Mouse (Mus musculus) frontal cortex, adult 2 months (tissue): ENCODE measurements around the gene Hadha. TPM values are rescaled to one million over a fixed set of nuclear protein-coding genes. Genes with fewer than 3 reads are reported as not detected.

ENCODE experiments used
- DNase-seq, 2 experiments: peaks; one replicate each; pipeline ENCODE4 v3.0.0; 2022; ENCODE audit warnings: low spot score in 1 of 2; ENCODE audit errors: extremely low spot score in 1 of 2
- polyA plus RNA-seq: library from polyadenylated mRNA; depleted of rRNA; stranded (reverse); fragments of >200 nt; gene quantifications from 2 replicates; pipeline ENCODE4 v1.2.3, GENCODE M21; 2012

Hadha gene
- polyA plus RNA-seq, 1 experiment = 74.4 TPM

DNA sequence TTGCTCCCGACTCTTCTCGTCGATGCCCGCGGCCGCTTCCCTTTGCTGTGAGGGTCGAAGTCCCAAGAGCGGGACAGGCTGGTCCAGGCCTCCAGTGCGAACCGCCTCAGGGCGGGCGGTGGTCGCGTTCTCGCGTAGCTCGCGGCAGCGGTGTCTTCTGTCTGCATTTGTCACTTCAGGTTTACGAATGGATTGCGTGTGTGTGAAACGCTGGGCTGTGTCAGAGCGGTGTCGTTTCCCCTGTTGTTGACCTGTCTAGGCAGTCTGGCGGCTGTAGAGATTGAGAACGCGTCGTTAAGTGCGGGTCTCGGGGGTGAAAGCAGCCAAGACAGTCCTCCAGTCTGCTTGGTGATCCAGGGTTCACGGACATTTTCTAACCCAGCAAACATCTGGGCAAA lies 432 bp upstream of the Hadha start:
- DNase-seq = peak in 1 of 2 experiments; percentile 17

DNA sequence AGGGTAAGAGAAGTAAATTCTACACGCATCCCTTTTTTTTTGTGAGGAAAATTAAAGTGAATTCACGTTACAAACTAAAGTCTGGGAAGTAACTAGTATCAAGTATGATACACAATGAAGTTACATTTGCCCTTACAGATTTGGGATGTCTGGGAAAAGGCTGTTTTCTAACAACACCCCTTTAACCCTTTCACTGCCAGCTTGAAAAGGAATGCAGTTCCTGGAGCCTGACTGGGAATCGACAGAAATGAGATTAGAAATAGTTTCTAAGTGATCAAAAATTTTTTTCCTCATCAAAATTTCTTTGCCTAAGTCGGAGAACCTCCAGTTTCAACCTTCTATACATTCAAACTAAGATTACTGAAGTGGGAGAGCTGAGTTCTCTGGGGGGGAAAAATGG lies 949 bp downstream of the Hadha start:
- peak in 1 of 2 experiments; percentile 23 for DNase-seq

DNA sequence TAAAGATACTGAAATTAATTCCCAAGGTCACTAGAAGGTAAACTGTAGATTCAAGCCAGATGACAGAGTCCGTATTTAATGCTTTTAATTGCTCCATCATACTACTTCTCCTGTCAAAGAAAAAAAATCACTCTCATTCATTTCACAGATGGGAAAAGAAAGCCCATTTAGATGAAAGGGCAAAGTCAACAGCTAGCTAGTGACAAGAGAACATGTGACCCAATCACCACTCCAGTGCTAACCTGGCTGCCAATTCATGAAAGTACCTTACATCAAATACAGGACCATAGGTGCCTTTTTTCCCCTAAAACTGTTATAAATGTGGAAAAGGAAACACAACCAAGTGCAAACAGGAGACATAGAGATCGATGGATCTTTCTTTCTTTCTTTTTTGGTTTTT lies 1.7 kb downstream of the Hadha start:
- DNase-seq = no peak

DNA sequence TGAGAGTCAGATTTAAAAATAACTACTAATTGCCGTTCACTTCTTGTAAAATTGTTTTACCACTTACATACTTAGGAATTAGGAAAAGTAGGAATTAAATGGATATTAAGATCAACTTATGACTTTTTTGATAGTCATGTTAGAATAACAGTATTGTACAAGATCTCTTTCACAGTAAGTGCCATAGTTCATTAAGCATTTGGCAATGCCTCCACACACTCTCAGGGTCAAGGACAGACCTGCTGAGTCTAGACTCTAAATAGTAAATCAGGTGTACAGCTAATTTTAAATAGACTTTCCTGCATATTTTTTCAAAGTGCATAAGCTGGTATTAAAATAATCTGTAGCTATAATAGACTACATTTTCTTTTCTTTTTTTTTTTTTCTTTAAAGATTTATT lies 2.5 kb downstream of the Hadha start:
- no peak for DNase-seq

DNA sequence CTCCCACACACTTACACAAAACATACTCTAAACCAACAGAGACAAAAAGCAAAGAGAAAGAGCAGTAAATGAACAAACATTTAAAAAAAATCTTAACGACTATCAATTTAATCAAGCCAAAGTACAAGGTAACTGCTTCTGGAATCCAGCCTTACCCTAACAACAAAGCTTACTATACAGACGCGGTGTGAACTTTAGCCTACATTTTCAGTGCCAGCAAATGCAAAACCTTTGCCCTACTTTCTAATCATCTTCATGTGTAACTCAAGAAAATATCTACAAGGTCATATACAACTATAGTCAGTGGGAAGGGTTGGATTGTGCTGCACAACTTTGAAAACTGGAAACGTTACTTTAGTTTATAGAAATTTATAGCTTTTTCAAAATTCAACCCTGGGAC lies 3.0 kb downstream of the Hadha start:
- no peak for DNase-seq

DNA sequence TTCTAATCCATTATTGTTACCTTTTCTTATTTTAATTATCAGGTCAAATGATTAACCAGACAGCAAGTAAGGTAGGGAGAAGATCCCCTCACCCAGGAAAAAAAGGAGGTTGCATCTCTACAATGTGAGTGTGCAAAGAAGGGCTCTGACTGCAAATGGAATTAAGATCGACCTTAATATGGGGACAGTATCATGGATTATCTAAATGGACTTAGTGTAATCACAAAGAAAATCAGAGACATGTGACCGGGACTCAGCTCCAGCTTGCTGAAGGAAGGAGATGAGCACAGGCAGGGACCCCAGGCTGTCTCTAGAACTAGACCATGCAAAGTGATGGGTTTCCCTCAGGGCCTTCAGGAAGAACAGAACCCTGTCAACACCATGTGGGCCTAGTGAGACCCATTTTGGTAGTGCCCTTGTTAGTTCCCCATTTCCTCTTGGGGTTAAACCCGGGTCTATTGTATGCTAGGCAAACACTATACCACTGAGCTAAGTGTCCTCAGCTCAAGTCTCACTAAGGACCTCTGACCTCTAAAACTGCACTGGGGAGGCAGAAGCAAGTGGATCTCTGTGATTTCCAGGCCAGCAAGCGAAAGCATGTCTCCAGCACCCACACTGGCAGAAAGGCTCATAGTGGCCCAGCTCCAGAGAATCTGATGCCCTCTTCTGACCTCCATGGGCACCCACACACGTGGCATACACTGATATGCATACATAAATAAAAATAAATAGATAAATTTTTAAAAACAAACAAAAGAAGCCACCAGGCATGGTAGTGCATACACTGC lies 6.6 kb downstream of the Hadha start:
- DNase-seq = no peak

DNA sequence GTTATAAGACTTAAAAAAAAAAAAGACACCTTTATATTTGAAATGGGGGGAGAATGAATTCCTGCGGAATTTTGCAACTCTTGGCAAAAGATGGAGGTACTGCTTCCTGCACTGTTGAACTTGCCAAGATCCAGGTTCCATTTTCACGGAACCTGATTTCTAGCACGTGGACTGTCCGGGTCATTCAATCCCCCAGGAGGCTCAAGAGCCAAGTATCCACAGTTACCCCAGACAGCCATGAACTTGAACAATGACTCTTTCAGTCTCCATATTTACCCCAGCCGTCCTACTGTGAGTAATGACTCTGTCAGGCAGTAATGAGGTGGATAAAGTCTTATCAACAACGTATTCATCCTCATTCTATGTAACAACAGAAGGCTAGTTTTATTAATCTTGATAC lies 8.4 kb downstream of the Hadha start:
- no peak for DNase-seq

DNA sequence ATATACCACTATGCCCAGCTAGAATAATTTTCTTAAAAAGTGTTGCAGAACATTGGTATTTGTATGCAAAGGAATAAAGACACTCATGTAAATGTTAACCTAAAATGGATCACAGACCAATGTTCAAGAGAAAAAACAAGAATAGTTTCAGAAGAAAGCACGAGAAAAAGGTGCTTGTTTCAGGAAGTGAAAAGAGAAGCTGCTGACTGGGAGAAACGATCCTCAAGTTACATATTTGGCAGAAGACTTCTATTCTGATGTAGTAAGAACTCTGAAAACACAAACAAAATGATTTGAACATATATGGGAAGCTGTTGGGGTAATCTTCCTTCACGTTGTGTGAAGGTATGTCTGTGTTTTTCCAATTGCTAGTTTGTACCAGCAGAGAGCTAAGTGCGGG lies 16.8 kb downstream of the Hadha start:
- no peak for DNase-seq

DNA sequence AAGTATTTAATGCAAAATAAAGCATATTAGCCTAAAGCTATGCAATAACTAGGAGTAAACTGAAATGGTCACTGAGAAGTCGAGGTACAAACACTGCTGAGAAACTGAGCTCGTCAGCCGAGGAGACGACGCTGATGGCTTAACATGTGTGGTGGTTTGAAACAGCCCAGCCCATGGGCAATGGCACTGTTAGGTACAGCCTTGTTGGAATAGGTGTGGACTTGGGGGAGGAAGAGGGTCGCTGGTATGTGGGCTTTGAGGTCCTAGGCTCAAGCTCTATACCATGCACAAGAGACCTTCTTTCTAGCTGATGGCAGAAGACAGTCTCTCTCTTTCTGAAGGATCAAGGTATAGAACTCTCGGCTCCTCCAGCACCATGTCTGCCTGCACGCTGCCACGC lies 17.7 kb downstream of the Hadha start:
- no peak for DNase-seq

DNA sequence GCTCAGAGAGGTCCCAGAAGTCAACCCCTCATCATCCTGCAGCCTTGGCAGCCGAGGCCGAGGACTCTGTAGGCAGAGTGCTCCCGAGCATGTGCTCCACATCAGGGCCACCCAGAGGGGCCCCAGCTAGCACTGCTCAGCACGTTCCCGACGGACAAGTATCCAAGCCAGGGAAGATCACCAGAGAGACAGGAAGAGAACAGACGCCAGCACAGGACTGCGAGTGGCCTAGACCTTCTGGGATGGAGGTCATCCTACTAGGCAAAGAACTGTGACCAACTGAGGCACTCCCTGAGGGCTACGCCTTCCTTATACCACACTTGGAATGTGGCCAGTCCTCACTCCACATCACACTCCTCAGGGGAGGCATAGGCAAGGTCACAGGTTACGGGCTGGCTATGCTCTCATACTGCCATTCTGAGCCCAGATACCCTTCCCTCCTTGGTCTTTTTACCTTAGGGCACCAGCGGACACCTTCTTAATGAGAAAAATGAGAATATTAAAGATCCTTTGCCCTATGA lies 19.2 kb downstream of the Hadha start:
- DNase-seq = no peak

DNA sequence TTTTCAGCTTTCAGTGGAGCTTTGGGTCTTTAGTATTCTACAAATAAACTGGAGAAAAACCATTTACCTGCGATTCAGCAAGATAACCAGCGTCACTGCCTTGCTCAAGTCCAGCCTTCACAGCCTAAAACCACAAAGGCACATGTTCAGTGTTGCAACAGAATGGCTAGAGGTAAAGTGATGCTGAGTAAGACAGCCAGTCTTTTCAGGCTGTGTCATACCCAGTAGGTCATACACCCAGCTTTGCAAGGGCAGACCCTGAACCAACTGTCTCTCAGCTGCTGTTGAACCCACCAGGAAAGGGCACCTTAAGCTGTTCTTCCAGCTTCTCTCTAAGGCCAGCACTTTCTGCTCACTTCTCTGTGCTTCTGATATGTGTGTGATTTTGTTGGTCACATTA lies 22.8 kb downstream of the Hadha start:
- no peak for DNase-seq

DNA sequence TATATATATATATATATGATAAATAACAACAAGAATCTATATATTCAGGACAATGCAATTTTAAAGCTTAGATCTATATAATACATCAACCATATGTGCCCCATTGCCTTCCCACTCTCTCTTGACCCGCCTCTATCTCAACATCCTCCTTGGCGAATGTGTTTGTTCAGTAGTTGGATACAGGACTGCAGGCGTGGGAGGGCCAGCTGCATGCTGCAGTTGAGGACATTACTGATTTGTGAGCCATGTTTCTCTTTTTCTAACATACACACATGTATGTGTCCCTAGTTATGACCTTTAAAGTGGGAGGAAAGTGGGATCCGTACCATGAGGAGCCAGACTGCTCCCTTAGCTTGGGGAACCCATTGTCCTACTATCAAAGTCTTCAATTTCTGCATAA lies 23.7 kb downstream of the Hadha start:
- no peak for DNase-seq

DNA sequence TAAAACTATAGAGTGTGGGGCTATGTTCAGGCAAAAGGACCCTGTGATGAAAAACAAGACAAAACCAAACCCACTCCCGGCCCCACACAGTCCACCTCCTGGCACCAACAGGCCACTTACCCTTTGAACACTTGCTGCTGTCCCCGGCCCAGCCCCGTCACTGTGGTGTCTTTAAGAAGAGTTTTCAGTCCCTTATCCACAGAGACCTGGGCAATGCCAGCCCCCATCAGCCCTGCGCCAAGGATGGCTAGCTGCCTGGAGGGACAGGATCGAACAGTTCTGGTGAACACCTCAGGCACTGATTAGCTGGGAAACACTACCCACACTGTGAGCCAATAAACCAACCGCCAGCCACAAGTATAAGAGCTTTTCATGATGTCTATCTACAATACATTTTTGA lies 26.3 kb downstream of the Hadha start:
- no peak for DNase-seq

DNA sequence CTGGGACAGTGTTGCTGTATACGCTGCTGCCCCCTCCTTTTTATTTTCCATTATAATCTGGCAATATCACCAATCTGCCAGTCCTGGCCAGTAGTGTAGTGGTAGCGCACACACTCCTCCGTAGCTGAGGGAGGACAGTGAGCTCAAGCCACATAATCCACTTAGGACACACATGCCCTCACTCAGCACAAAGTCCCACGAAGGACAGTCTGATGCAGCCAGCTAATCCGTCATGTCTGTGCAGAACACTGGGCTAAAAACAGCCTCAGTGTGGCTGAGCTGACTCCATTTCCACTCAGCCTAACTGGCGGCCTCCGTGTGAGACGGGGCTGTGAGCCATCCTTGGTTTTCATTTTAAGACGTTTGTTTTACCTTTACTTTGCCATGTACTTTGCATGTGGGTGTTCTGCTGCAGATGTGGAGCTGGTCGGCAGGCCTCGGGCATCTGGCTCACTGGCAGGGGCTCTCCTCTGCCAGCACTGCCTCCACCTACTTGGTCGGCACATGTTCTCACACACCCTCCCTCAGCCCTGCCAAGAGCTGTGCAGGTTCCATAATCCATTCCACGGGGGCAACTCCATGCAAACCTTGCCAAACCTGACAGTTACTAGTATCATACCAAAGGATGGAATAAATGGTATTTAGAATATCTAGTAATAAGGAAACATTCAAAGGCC lies 26.9 kb downstream of the Hadha start:
- peak in 1 of 2 experiments; percentile 15 for DNase-seq

DNA sequence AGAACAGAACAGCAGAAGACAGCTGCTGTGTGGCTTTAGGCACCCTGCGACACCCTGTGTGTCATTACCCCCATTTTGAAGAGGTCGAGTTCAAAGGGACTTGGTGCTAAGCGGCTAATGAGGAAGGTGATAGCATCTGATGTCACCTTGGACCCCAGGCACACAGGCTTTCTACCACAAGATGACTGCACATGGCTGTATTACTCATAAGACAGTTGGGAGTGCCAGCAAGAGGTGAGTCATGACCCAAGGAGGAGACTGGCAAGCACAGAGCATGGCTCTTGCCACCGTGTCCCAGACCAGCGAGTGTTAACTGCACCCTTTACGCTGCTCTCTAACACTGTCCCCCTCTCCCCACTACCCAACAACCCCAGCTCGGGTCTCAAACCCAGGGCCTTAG lies 28.2 kb downstream of the Hadha start:
- no peak for DNase-seq

DNA sequence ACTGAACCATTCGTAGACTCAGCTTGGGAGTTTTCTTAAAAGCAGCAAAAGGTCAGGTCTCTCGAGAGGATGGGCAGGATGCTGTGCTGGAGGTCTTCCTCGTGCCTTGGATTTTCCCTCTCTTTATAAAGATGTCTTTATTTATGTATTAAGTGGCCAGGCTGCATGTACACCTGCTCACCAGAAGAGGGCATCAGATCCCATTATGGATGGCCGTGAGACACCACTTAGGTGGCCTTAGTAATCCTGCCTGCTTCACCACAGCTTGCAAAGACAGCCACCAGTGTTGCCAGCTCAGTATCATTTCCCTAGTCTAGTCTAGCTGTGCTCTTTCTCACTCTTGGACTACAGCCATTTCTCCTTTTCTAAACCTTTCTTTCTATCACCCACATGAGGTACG lies 29.4 kb downstream of the Hadha start:
- peak in 1 of 2 experiments; percentile 40 for DNase-seq

DNA sequence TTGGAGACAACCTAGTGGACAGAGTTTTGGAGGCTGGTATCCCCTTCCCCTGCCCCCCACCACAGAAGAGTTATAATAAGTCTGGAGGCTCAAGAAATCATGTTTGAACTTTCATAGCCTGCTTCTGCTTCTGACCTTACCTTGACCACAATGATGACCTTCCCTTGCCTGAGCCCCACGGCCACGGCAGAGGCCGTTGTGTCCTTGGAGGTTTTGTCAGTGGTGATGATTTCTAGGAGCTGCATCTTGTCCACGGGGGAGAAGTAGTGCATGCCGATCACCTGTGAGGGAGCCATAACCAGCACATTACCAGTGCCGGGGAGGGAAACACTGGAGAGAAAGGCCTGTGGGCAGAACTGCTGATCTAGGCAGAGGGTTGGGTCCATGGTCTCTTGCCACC lies 32.5 kb downstream of the Hadha start:
- DNase-seq = no peak

DNA sequence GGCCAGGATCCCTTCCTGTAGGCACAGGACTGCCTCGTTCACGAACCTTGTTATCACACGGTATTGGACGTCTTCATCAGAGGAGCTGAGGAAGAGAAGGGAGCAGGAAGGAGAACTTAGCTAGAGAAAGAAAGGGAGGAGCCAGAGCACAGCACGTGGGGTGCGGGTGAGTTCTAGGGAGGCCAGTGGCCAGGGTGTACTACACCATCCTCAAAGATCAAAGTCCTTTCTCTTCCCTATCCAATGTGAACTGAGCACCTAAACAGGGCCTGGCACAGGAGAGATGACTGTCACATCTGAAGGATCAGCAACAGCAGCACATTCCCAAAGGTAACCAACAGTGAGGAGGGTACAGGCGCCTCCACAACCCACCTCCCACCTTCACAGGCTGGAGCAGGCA lies 34.9 kb downstream of the Hadha start:
- no peak for DNase-seq

DNA sequence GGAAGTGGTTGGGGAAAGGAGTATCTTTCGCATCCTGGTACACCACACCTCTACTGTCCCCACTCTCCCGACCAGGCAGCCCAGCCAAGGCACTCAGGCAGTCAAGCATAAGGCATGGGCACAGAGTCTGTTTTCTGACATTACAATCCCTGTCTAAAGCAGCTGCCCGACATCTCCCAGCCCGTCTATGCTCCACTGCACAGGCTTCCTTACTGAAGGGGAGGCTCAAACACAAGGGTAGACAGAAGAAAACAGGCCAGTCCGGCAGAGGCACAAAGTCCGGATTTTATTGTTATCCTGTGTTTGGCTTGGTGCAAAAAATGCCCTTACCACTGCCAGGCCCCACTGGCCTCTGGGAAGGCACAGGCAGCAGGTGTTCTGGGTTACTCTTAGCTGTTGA lies 35.8 kb downstream of the Hadha start:
- no peak for DNase-seq

DNA sequence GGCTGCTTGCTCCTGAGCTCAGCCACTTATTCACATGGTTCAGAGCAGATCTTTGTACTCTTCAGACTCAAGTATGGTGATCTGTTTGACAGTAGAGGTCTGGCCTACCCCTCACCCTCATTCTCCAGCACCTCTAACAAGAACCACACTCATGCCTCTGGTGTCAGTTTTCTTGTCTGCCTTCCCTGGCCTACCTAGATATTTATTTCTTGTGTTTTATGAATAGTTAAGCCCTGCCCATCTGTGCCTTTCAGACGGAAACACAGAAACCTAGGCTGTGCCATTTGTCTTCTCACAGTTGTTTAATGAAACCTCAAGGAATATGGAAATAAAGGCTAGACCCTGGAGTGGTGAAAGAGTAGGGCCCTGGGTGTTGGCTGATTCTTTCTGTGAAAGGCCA lies 36.9 kb downstream of the Hadha start:
- DNase-seq = no peak

DNA sequence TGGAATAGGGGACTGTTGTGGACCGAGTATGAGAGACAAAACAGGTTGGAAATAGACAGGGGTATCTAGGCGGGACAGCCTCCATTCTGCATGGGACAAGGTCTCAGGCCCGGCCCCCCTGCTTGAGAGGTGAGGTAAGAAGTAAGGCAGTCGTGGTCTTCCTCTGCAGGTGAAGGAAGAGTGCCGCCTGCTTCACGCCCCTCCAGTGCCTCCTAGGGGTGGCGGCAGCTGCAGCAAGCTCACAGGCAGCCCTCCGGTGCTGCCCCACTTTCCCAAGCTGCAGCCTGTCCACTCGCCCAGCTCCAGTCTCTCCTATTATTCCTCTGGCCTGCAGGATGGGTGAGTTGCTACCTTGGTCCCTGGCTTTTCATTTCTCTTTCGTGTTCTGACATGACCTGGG lies 39.2 kb downstream of the Hadha start:
- DNase-seq = no peak

DNA sequence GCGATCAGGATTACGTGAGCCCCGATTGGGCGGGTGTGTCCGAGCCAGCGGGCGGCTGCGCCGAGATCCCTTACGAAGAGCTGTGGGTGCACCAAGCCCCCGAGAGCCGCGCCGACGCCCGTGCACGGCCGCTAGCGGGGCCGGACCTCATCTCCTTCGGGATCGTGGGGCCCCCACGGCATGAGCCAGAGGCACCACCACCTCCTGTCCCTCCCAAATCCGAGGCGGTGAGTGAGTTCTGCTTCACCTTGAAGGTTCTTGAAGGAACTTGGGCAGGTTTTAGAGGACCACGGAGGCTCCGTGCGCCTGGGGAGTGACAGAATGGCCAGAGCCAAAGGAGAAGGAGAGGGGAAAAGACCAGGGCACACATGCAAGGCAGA lies 40.2 kb downstream of the Hadha start:
- no peak for DNase-seq
